Mouse (Mus musculus) neural tube, embryonic 15.5 days (tissue): ENCODE data around the gene Kcnj12. TPM values are rescaled to one million over a fixed set of nuclear protein-coding genes. Genes with fewer than 3 reads are reported as not detected.
A peak's percentile ranks its signal among the peaks of the same experiment; 100 is the strongest.

Experiments
- ATAC-seq: fragments of 200-750 bp; cut with Nextera tagmentation; 2 replicates; pipeline ENCODE4 v1.8.0; 2017; ENCODE audit warnings: mild to moderate bottlenecking, moderate TSS enrichment, moderate library complexity; ENCODE audit not compliant: low FRiP score
- H3K27ac ChIP-seq: fragments of 300-500 bp; sonication (generic); replicated peaks from 2 replicates; pipeline ENCODE4 v1.5.1; 2015; ENCODE audit warnings: mild to moderate bottlenecking, inconsistent platforms
- H3K27me3 ChIP-seq: fragments of 300-500 bp; sonication (generic); replicated peaks from 2 replicates; pipeline ENCODE4 v1.6.1; 2015; ENCODE audit warnings: inconsistent platforms
- H3K36me3 ChIP-seq: fragments of 300-500 bp; sonication (generic); 2 replicates; pipeline ENCODE4 v1.6.1; 2015; ENCODE audit warnings: inconsistent platforms
- H3K4me1 ChIP-seq: fragments of 300-500 bp; sonication (generic); 2 replicates; pipeline ENCODE4 v1.6.1; 2015; ENCODE audit warnings: inconsistent platforms
- H3K4me2 ChIP-seq: fragments of 300-500 bp; sonication (generic); 2 replicates; pipeline ENCODE4 v1.6.1; 2015; ENCODE audit warnings: inconsistent platforms, mild to moderate bottlenecking, moderate library complexity
- H3K4me3 ChIP-seq: fragments of 300-500 bp; sonication (generic); replicated peaks from 2 replicates; pipeline ENCODE4 v1.5.1; 2015; ENCODE audit warnings: mild to moderate bottlenecking, inconsistent platforms
- H3K9ac ChIP-seq: fragments of 300-500 bp; sonication (generic); replicated peaks from 2 replicates; pipeline ENCODE4 v1.6.1; 2015; ENCODE audit warnings: mild to moderate bottlenecking, inconsistent platforms
- H3K9me3 ChIP-seq: fragments of 300-500 bp; sonication (generic); replicated peaks from 2 replicates; pipeline ENCODE4 v1.6.1; 2016; ENCODE audit warnings: inconsistent platforms
- WGBS: fragments of 180-500 bp; shearing (Covaris S2); methylation state at CpG from one replicate; pipeline ENCODE4 v1.1.7; 2015; ENCODE audit warnings: mixed read lengths; 5-methylcytosine and 5-hydroxymethylcytosine counted together
- polyA plus RNA-seq: library from polyadenylated mRNA; unstranded; fragments of >200 nt; fragmentation: Nextera tagmentation; extraction: Ambion mirVana; gene quantifications from 2 replicates; pipeline ENCODE4 v1.2.1, GENCODE M21; 2015

Kcnj12 gene
- polyA plus RNA-seq, 1 experiment from 2014 or later = 3.8 TPM

GRCm38 (mm10) chr11:61098046-61098445 is 75.7 kb downstream of the Kcnj12 start:
- Histone ChIP-seq H3K9me3 (no peaks in the 10 kb centered on the region), H3K4me1 (no peaks in the 10 kb centered on the region), H3K4me2 (no peak overlapping the region), H3K27me3 (no peaks in the 10 kb centered on the region), H3K4me3 (no peak overlapping the region), H3K36me3 (no peaks in the 10 kb centered on the region), H3K27ac (no peak overlapping the region), H3K9ac (no peak overlapping the region)
- WGBS = 48% methylated on average over 1 of the region's 1 CpGs
- ATAC-seq = no peak

- Histone ChIP-seq H3K36me3 (no peaks in the 10 kb centered on the region), H3K4me1 (peaks cover 10% of the 10 kb centered on the region), H3K27ac (no peak overlapping the region), H3K9me3 (no peaks in the 10 kb centered on the region), H3K27me3 (no peaks in the 10 kb centered on the region), H3K4me2 (no peak overlapping the region), H3K9ac (no peak overlapping the region), H3K4me3 (no peak overlapping the region)
- 49% methylated on average over 13 of the region's 13 CpGs for WGBS
- ATAC-seq = no peak
Measured at GRCm38 (mm10) chr11:61102397-61103339, 80.3 kb downstream of the Kcnj12 start.

- Histone ChIP-seq H3K4me3 (no peak overlapping the region), H3K36me3 (no peaks in the 10 kb centered on the region), H3K27ac (no peak overlapping the region), H3K9me3 (no peaks in the 10 kb centered on the region), H3K9ac (no peak overlapping the region), H3K27me3 (no peaks in the 10 kb centered on the region), H3K4me1 (peaks cover 10% of the 10 kb centered on the region), H3K4me2 (peak overlapping the region; percentile 29)
- ATAC-seq = peak; percentile 86
- WGBS = 18% methylated on average over 20 of the region's 20 CpGs
Measured at GRCm38 (mm10) chr11:61104241-61104901, 82.0 kb downstream of the Kcnj12 start.

- no peaks in the 10 kb centered on the region for H3K9me3 ChIP-seq
- 91% methylated on average over 12 of the region's 12 CpGs for WGBS
- no peak overlapping the region for H3K4me3 ChIP-seq
- H3K36me3 ChIP-seq = no peaks in the 10 kb centered on the region
- no peak for ATAC-seq
- no peak overlapping the region for H3K4me2 ChIP-seq
- peaks cover 8% of the 10 kb centered on the region for H3K4me1 ChIP-seq
- no peaks in the 10 kb centered on the region for H3K27me3 ChIP-seq
- no peak overlapping the region for H3K27ac ChIP-seq
- no peak overlapping the region for H3K9ac ChIP-seq
Measured at GRCm38 (mm10) chr11:61108911-61109361, 86.6 kb downstream of the Kcnj12 start.

- no peaks in the 10 kb centered on the region for H3K27me3 ChIP-seq
- H3K36me3 ChIP-seq = no peaks in the 10 kb centered on the region
- no peak for ATAC-seq
- no peak overlapping the region for H3K27ac ChIP-seq
- H3K4me3 ChIP-seq = no peak overlapping the region
- H3K9me3 ChIP-seq = no peaks in the 10 kb centered on the region
- H3K4me2 ChIP-seq = no peak overlapping the region
- WGBS = 89% methylated on average over 6 of the region's 6 CpGs
- H3K9ac ChIP-seq = no peak overlapping the region
- 0 out of 2 replicates have a peak, but pooled peaks cover 2% of the 10 kb centered on the region for H3K4me1 ChIP-seq
Measured at GRCm38 (mm10) chr11:61109707-61110106, 87.3 kb downstream of the Kcnj12 start.

- Histone ChIP-seq H3K9me3 (no peaks in the 10 kb centered on the region), H3K9ac (no peak overlapping the region), H3K4me2 (no peak overlapping the region), H3K36me3 (no peaks in the 10 kb centered on the region), H3K4me3 (no peak overlapping the region), H3K27me3 (no peaks in the 10 kb centered on the region), H3K4me1 (no peaks in the 10 kb centered on the region), H3K27ac (no peak overlapping the region)
- 83% methylated on average over 10 of the region's 10 CpGs for WGBS
- ATAC-seq = no peak
Measured at GRCm38 (mm10) chr11:61110113-61110512, 87.7 kb downstream of the Kcnj12 start.

GRCm38 (mm10) chr11:61110928-61111327 is 88.6 kb downstream of the Kcnj12 start:
- H3K27me3 ChIP-seq = no peaks in the 10 kb centered on the region
- ATAC-seq = no peak
- WGBS = 46% methylated on average over 1 of the region's 1 CpGs

GRCm38 (mm10) chr11:61111472-61111871 is 89.1 kb downstream of the Kcnj12 start:
- no peak for ATAC-seq
- Histone ChIP-seq H3K9ac (no peak overlapping the region), H3K27me3 (no peaks in the 10 kb centered on the region), H3K9me3 (no peaks in the 10 kb centered on the region), H3K4me1 (no peaks in the 10 kb centered on the region), H3K4me2 (no peak overlapping the region), H3K27ac (no peak overlapping the region), H3K4me3 (no peak overlapping the region), H3K36me3 (no peaks in the 10 kb centered on the region)
- WGBS = 94% methylated on average over 4 of the region's 4 CpGs

More at GRCm38 (mm10) chr11:61110928-61111327, 88.6 kb downstream of the Kcnj12 start:
- Histone ChIP-seq H3K4me1 (no peaks in the 10 kb centered on the region), H3K9ac (no peak overlapping the region), H3K4me2 (no peak overlapping the region), H3K27ac (no peak overlapping the region), H3K9me3 (no peaks in the 10 kb centered on the region), H3K4me3 (no peak overlapping the region), H3K36me3 (no peaks in the 10 kb centered on the region)

GRCm38 (mm10) chr11:61112323-61112995 is 90.1 kb downstream of the Kcnj12 start:
- Histone ChIP-seq H3K9me3 (no peaks in the 10 kb centered on the region), H3K27me3 (no peaks in the 10 kb centered on the region), H3K4me1 (no peaks in the 10 kb centered on the region), H3K4me3 (no peak overlapping the region), H3K4me2 (no peak overlapping the region), H3K27ac (no peak overlapping the region), H3K36me3 (no peaks in the 10 kb centered on the region), H3K9ac (no peak overlapping the region)
- no peak for ATAC-seq
- 88% methylated on average over 8 of the region's 8 CpGs for WGBS

GRCm38 (mm10) chr11:61116226-61116625 is 93.9 kb downstream of the Kcnj12 start:
- Histone ChIP-seq H3K9ac (no peak overlapping the region), H3K4me2 (no peak overlapping the region), H3K36me3 (no peaks in the 10 kb centered on the region), H3K9me3 (no peaks in the 10 kb centered on the region), H3K27ac (no peak overlapping the region), H3K4me1 (no peaks in the 10 kb centered on the region), H3K27me3 (no peaks in the 10 kb centered on the region), H3K4me3 (no peak overlapping the region)
- no peak for ATAC-seq
- 71% methylated on average over 8 of the region's 8 CpGs for WGBS

- Histone ChIP-seq H3K9ac (no peak overlapping the region), H3K27me3 (no peaks in the 10 kb centered on the region), H3K36me3 (no peaks in the 10 kb centered on the region), H3K27ac (no peak overlapping the region), H3K9me3 (no peaks in the 10 kb centered on the region), H3K4me2 (no peak overlapping the region), H3K4me1 (no peaks in the 10 kb centered on the region), H3K4me3 (no peak overlapping the region)
- WGBS = 92% methylated on average over 3 of the region's 3 CpGs
- no peak for ATAC-seq
Measured at GRCm38 (mm10) chr11:61119996-61120583, 97.7 kb downstream of the Kcnj12 start.
